Mouse (Mus musculus): ENCODE results near the gene Klk8.

DNA sequence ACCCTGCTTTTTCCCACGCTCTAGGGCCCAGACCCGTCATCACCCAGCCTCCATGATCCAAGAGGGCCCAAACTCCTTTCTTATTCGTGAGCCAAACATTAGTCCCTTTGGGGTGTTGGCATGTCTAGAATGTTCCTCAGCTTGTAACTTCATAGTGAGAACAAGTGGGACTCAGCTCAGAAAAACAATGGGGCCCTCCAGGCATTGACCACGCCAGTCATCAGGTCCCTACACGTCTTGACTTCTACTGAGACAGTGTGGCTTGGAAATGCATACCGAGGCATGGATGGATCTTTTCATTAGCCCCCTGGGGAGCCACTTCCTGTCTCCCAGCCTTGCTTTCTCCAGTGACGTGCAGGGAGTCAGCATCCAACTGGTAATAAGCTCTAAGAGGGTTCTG is 2.5 kb downstream of the Klk8 start:
- TF ChIP-seq POLR2A (IDR thresholded peaks at IDR 0.05; ENCODE audit: borderline replicate concordance, insufficient read depth, low read length) (no peak), CTCF (IDR thresholded peaks at IDR 0.05; ENCODE audit: borderline replicate concordance, insufficient read depth, low read depth, low read length) (no peak)
